Mouse (Mus musculus): ENCODE measurements at regions not wholly inside any gene's neighbourhood (a gene's known extent, or its start where the extent isn't known, plus 50 kb on each side); places are given as distances from the start of the nearest gene placed in this dataset.

DNA sequence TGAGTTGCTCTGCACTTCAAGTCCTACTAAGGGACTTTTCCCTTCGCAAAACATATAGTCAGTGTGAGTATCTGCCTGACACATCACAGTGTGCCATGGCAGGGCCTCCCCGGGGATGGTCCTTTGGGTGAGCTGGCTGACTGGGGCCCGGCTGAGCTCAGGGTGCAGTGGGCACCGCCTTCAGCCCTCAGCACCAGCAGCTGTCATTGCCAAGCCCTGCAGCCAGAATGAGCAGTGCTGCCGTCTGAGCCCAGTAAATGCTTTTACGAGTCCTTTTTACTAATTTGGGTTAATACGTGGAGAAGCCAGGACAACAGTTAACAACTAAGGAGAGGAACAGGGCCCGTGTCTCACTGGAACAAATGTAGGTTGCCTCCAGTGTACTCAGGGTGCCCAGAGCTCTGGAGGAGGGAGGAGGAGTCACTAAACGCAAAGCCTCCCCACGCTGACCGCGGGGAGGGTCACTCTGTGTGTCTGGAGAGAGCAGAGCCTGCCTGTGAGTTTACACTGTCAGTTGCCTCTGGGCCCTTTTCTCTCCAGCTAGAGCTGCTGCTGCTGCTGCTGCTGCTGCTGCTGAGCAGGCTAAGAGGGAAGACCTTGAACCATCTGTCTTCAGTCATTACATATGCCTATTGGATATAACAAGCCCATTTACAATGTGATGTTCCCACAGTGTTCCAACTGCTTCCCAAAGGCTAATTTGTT, 60.1 kb upstream of the Vps8 start:
- no peak for DNase-seq (ENCODE audit: low spot score)

DNA sequence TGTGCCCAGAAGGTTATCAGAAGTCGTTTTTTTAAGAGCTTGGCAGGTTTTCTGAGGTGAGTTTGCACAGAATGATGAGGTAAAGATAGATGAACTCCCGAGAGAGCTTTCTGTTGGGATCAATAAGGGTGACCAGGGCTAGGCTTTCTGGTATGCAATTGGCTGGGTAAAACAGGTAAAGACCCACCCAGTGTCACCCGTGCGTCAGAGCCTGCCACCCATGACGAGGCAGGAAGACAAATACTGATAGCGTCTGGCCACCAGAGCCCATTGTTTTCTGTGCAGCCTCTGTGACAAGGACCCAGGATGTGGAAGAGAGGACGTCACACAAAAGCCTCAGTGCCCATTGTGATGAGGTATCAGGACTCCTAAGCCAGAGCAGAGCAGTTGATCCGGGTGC, 58.0 kb upstream of the Vps8 start:
- no peak for DNase-seq (ENCODE audit: low spot score)

DNA sequence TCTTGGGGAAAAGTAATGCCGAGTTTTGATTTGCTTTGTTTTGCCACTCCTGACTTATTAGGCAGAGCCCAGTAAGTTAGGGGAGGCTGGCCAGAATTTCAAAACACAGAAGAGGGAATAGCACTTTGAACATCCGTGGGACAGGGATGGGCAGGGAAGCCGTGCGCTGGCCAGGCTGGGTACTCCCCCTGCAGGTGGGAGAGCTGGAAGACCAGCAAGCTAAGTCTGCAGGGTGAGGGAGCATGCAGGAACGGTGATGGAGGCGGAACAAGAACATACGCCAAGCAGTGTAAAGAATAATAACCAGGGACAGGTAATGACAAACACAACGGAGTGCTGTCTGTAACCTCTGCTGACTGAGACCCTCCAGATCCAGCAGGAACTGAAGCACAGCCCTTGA, 55.5 kb upstream of the Vps8 start:
- DNase-seq (ENCODE audit: low spot score) = no peak

- DNase-seq (ENCODE audit: low spot score) = no peak
Measured at GRCm38 (mm10) chr16:21368821-21369220, 54.1 kb upstream of the Vps8 start.

GRCm38 (mm10) chr16:21369569-21370512, 53.1 kb upstream of the Vps8 start:
- no peak for DNase-seq (ENCODE audit: low spot score)
